Mouse (Mus musculus): ENCODE data around the gene Ubqlnl.

- TF ChIP-seq CTCF (IDR thresholded peaks at IDR 0.05; ENCODE audit: extremely low read depth, insufficient read depth, low read length), result no peak
- TF ChIP-seq POLR2A (IDR thresholded peaks at IDR 0.05; ENCODE audit: extremely low read depth, insufficient read depth, low read length), result no peak
Observed at GRCm38 (mm10) chr7:104104757-104104972, 45.7 kb downstream of the Ubqlnl start, which contains the start of gene Olfr646.

Data from cortical plate, adult 2 months (tissue).